In genomic region chr4:120048274-120048673, GRCm38 (mm10) we compare ENCODE assay signal across 26 mouse cellular contexts. TPM values are rescaled to one million over a fixed set of nuclear protein-coding genes. Genes with fewer than 3 reads are reported as not detected.
"Had no signal": no experiment of that assay in that cellular context is flagged by ENCODE, and none has a peak within 500 bp of the region (broad histone marks: within the 10 kb centered on the region; RNA-seq: fewer than 3 reads in every experiment).

No protein-coding gene starts in this region.

- H3K27me3 ChIP-seq: neural tube, embryonic 13.5 days; neural tube, embryonic 15.5 days had no signal

- H3K9me3 ChIP-seq: midbrain, embryonic 10.5 days; neural tube, embryonic 13.5 days; neural tube, embryonic 15.5 days had no signal

- H3K27ac ChIP-seq: liver, embryonic 14.5 days; midbrain, embryonic 10.5 days; neural tube, embryonic 13.5 days; neural tube, embryonic 15.5 days had no signal

- DNase-seq: lung, adult 18-20 months; lung, embryonic 14.5 days; lung, postnatal 10 days; lung, postnatal 4 days; midbrain, embryonic 14.5 days; retina, postnatal 1 day; right cerebral cortex, adult 18-20 months; right cerebral cortex, postnatal 25 days; right cerebral cortex, postnatal 4 days; spleen, adult 18-20 months; thymus, adult 18-20 months; thymus, postnatal 14 days; thymus, postnatal 36 days had no signal

- H3K9ac ChIP-seq: liver, embryonic 14.5 days; lung, embryonic 14.5 days; neural tube, embryonic 13.5 days; neural tube, embryonic 15.5 days had no signal

- H3K4me2 ChIP-seq: lung, embryonic 14.5 days; neural tube, embryonic 13.5 days; neural tube, embryonic 15.5 days had no signal

- H3K36me3 ChIP-seq: midbrain, embryonic 10.5 days; neural tube, embryonic 13.5 days; neural tube, embryonic 15.5 days had no signal

- H3K4me3 ChIP-seq: midbrain, embryonic 10.5 days; myocyte; neural tube, embryonic 13.5 days; neural tube, embryonic 15.5 days had no signal

RNA-seq across cellular contexts. Expression of gene AL607142.1, which starts 16.5 kb away (rescaled TPM):
- total RNA-seq: megakaryocyte-erythroid progenitor cell, adult 5-6 weeks had no signal
- polyA plus RNA-seq: liver, embryonic 14.5 days; liver, embryonic 16.5 days; lung, embryonic 14.5 days; lung, embryonic 16.5 days; midbrain, embryonic 10.5 days; midbrain, embryonic 14.5 days; myocyte; neural tube, embryonic 11.5 days; neural tube, embryonic 13.5 days; neural tube, embryonic 15.5 days; small intestine, adult 2 months; stomach, embryonic 14.5 days; stomach, embryonic 16.5 days; thymus, postnatal 0 days had no signal
